In genomic region chr19:56724126-56724597, GRCm38 (mm10) we compare ENCODE assay signal across 9 mouse cellular contexts. TPM values are rescaled to one million over a fixed set of nuclear protein-coding genes. Genes with fewer than 3 reads are reported as not detected.
DNase-seq lines count a peak whose midpoint lies in the region; ATAC-seq and TF ChIP-seq lines count a peak whose summit lies in the region.
"Had no signal": no experiment of that assay in that cellular context is flagged by ENCODE, and none has a peak within 500 bp of the region (broad histone marks: within the 10 kb centered on the region; RNA-seq: fewer than 3 reads in every experiment).

No protein-coding gene starts in this region.

- peak overlapping the region; percentile 90 for H3K9ac ChIP-seq in heart, embryonic 14.5 days (ENCODE audit: low read length)

- no peak for ATAC-seq in heart, embryonic 14.5 days (ENCODE audit: insufficient number of reproducible peaks, insufficient read depth, low FRiP score, low read depth)

- peaks cover 9% of the 10 kb centered on the region; the same call in 1 of the 2 replicates for H3K27me3 ChIP-seq in heart, embryonic 14.5 days (ENCODE audit: control insufficient read depth, insufficient read depth, low read length)
- H3K27me3 ChIP-seq in limb, embryonic 10.5 days (ENCODE audit: low read depth, poor library complexity, severe bottlenecking): peaks cover 96% of the 10 kb centered on the region
- peaks cover 17% of the 10 kb centered on the region for H3K27me3 ChIP-seq in myocyte (ENCODE audit: control insufficient read depth, insufficient read depth, insufficient read length)

- H3K36me3 ChIP-seq in heart, embryonic 14.5 days (ENCODE audit: control insufficient read depth, insufficient read depth, low read length): no peaks in the 10 kb centered on the region; the same call in 1 of the 2 replicates
- H3K36me3 ChIP-seq in limb, embryonic 10.5 days: no peaks in the 10 kb centered on the region
- no peaks in the 10 kb centered on the region for H3K36me3 ChIP-seq in myocyte (ENCODE audit: control insufficient read depth, insufficient read depth)

- no peaks in the 10 kb centered on the region for H3K9me3 ChIP-seq in heart, embryonic 14.5 days (ENCODE audit: control insufficient read depth, low read length)
- H3K9me3 ChIP-seq in limb, embryonic 10.5 days (replicated peaks): no peaks in the 10 kb centered on the region

- H3K27ac ChIP-seq in heart, embryonic 14.5 days (replicated peaks in 1 of 2; ENCODE audit: control insufficient read depth in 1 of 2, insufficient read depth in 1 of 2, low read depth in 2 of 2, low read length in 2 of 2): peak overlapping the region in 1 of 2 experiments; percentile 77; a peak in 3 of 4 replicates
- no peak overlapping the region for H3K27ac ChIP-seq in limb, embryonic 10.5 days

- TF ChIP-seq POLR2A in myocyte (IDR thresholded peaks at IDR 0.05; ENCODE audit: insufficient read length, low read depth): no peak

- H3K79me2 ChIP-seq in myocyte (ENCODE audit: control insufficient read depth, insufficient read depth): no peaks in the 10 kb centered on the region

- peak; percentile 57 to 60 for DNase-seq in lung, adult 18-20 months
- DNase-seq in lung, postnatal 4 days: no peak
- DNase-seq in limb, embryonic 10.5 days (ENCODE audit: low spot score): no peak
- DNase-seq in spleen, postnatal 14 days (ENCODE audit: low spot score in 2 of 2): no peak
- DNase-seq in urinary bladder, adult 18-20 months (ENCODE audit: low spot score in 2 of 2): no peak
- no peak for DNase-seq in cerebellum, adult 9-10 months

- peaks cover 31 to 52% of the 10 kb centered on the region in 2 experiments for H3K4me1 ChIP-seq in heart, embryonic 14.5 days (ENCODE audit: control insufficient read depth in 2 of 2, insufficient read depth in 2 of 2, low read length in 2 of 2)
- H3K4me1 ChIP-seq in limb, embryonic 10.5 days: peaks cover 40% of the 10 kb centered on the region

- peak overlapping the region; percentile 83 for H3K4me2 ChIP-seq in heart, embryonic 14.5 days (ENCODE audit: low read length)
- no peak overlapping the region for H3K4me2 ChIP-seq in myocyte (ENCODE audit: low read depth)

- no peak overlapping the region for H3ac ChIP-seq in myocyte (ENCODE audit: control insufficient read depth, insufficient read length)

- H3K4me3 ChIP-seq in heart, embryonic 14.5 days (ENCODE audit: control insufficient read depth in 1 of 2, insufficient read depth in 1 of 2, low read depth in 1 of 2, low read length in 2 of 2): peak overlapping the region; percentile 52 to 77
- peak overlapping the region; percentile 61 for H3K4me3 ChIP-seq in limb, embryonic 10.5 days
- peak overlapping the region; percentile 18 for H3K4me3 ChIP-seq in myocyte

- 5% methylated on average over 12 of the region's 13 CpGs for WGBS in heart, embryonic 14.5 days
- WGBS in limb, embryonic 10.5 days: 6% methylated on average over 13 of the region's 13 CpGs

TF ChIP-seq in myocyte, 11 proteins besides CTCF, POLR2A, EP300 and RAD21:
- no peak for TF ChIP-seq TCF12 (IDR thresholded peaks at IDR 0.05; ENCODE audit: insufficient read depth, poor library complexity, severe bottlenecking)
- no peak for TF ChIP-seq E2F4 (IDR thresholded peaks at IDR 0.05; ENCODE audit: insufficient read depth)
TF ChIP-seq in myocyte: peak in this region for 0.

RNA-seq across cellular contexts. Expression of gene Adrb1, which starts 2.2 kb away (rescaled TPM):
- polyA plus RNA-seq in heart, embryonic 14.5 days (2014; fragmentation: Nextera tagmentation; extraction: Ambion mirVana): 6.5 and 8.2 TPM in 2 replicates
- 0.16 TPM in 1 of 2 replicates, not detected in the other for polyA plus RNA-seq in limb, embryonic 10.5 days (2016; fragmentation: Nextera tagmentation; extraction: Ambion mirVana)
- 0.60 TPM for polyA plus RNA-seq in myocyte (2012; fragmentation: generic; extraction: Trizol)
- polyA plus RNA-seq: Patski had no signal

Comparison
In these comparisons a context has a peak if more than half of its experiments do, and no peak if none do; other contexts are left out.
1. DNase-seq: peak in lung, adult 18-20 months (2 of 2); none in lung, postnatal 4 days (0 of 2), limb, embryonic 10.5 days (single experiment), spleen, postnatal 14 days (0 of 2), urinary bladder, adult 18-20 months (0 of 2) and cerebellum, adult 9-10 months (single experiment).
2. Peak in every context shown above with its lines, with median percentiles within 50 percentile points of each other: H3K4me3 ChIP-seq.